In genomic region chr17:79019726-79020207, GRCm38 (mm10) we compare ENCODE assay signal across 8 mouse cellular contexts. TPM values are rescaled to one million over a fixed set of nuclear protein-coding genes. Genes with fewer than 3 reads are reported as not detected.
DNase-seq lines count a peak whose midpoint lies in the region; ATAC-seq and TF ChIP-seq lines count a peak whose summit lies in the region.

No protein-coding gene starts in this region.

- H3K4me2 ChIP-seq in heart, embryonic 16.5 days (ENCODE audit: low read depth, low read length): peak overlapping the region; percentile 78
- peak overlapping the region; percentile 92 for H3K4me2 ChIP-seq in liver, embryonic 13.5 days

- in situ Hi-C loops in ES-E14 (cut with MboI; ENCODE audit: low sequenced_read_pairs in 2 of 2, unreplicated experiment in 2 of 2): no loop called here

- intact Hi-C loops in heart, postnatal 14 days (cut with DNase I): loop anchor here (5.0 kb wide), 1 partner anchor 82 kb away; the partner anchor contains the start of genes Cebpz and Ndufaf7

- no peaks in the 10 kb centered on the region for H3K36me3 ChIP-seq in heart, embryonic 10.5 days
- H3K36me3 ChIP-seq in ES-E14 (ENCODE audit: control insufficient read depth, insufficient read depth, low read length, poor library complexity, severe bottlenecking): no peaks in the 10 kb centered on the region
- no peaks in the 10 kb centered on the region for H3K36me3 ChIP-seq in heart, embryonic 16.5 days (ENCODE audit: control insufficient read depth, insufficient read depth)
- no peaks in the 10 kb centered on the region for H3K36me3 ChIP-seq in liver, embryonic 13.5 days
- no peaks in the 10 kb centered on the region for H3K36me3 ChIP-seq in small intestine, adult 2 months (ENCODE audit: control insufficient read depth, insufficient read depth, low read length)

- DNase-seq in heart, embryonic 10.5 days (ENCODE audit: low spot score): no peak
- DNase-seq in heart, postnatal 14 days: no peak
- DNase-seq in ES-E14 (ENCODE audit: low read depth, low spot score): no peak
- DNase-seq in liver, embryonic 13.5 days: no peak
- DNase-seq in cerebellum, adult 11-12 months: no peak

- H3K27ac ChIP-seq in heart, embryonic 10.5 days: peak overlapping the region; percentile 97
- no peak overlapping the region for H3K27ac ChIP-seq in ES-E14 (ENCODE audit: insufficient read depth, low read depth, low read length, poor library complexity, severe bottlenecking)
- H3K27ac ChIP-seq in heart, embryonic 16.5 days (ENCODE audit: low read length): peak overlapping the region; percentile 86
- peak overlapping the region; percentile 68; the same call in 1 of the 2 replicates for H3K27ac ChIP-seq in liver, embryonic 13.5 days
- H3K27ac ChIP-seq in small intestine, adult 2 months (ENCODE audit: insufficient read depth, low read depth, low read length): peak overlapping the region; percentile 14; the same call in 1 of the 2 replicates

- no peak for TF ChIP-seq CTCF in small intestine, adult 2 months (IDR thresholded peaks at IDR 0.05; ENCODE audit: extremely low read depth, insufficient read length, insufficient replicate concordance, low read depth, low read length)

- H3K4me3 ChIP-seq in heart, embryonic 10.5 days: peak overlapping the region; percentile 94
- H3K4me3 ChIP-seq in ES-E14 (ENCODE audit: insufficient read depth in 1 of 2, low read depth in 1 of 2, low read length in 2 of 2, poor library complexity in 1 of 2, severe bottlenecking in 1 of 2): peak overlapping the region; percentile 92 to 96
- H3K4me3 ChIP-seq in heart, embryonic 16.5 days (ENCODE audit: low read length): peak overlapping the region; percentile 80
- H3K4me3 ChIP-seq in liver, embryonic 13.5 days (replicated peaks): peak overlapping the region; percentile 76
- peak overlapping the region; percentile 72 for H3K4me3 ChIP-seq in small intestine, adult 2 months (ENCODE audit: low read depth, low read length)

- TF ChIP-seq POLR2A in small intestine, adult 2 months (IDR thresholded peaks at IDR 0.05; ENCODE audit: low read depth, low read length): no peak

- no peaks in the 10 kb centered on the region for H3K9me3 ChIP-seq in heart, embryonic 10.5 days
- no peaks in the 10 kb centered on the region for H3K9me3 ChIP-seq in ES-E14 (ENCODE audit: control insufficient read depth, insufficient read depth, low read depth, low read length)
- H3K9me3 ChIP-seq in heart, embryonic 16.5 days (replicated peaks; ENCODE audit: control insufficient read depth, low read length): no peaks in the 10 kb centered on the region
- H3K9me3 ChIP-seq in liver, embryonic 13.5 days (replicated peaks): no peaks in the 10 kb centered on the region

- peaks cover 38% of the 10 kb centered on the region for H3K4me1 ChIP-seq in heart, embryonic 10.5 days
- H3K4me1 ChIP-seq in ES-E14 (ENCODE audit: control insufficient read depth in 2 of 2, insufficient read depth in 2 of 2, low read length in 2 of 2, poor library complexity in 1 of 2): no peaks in the 10 kb centered on the region
- peaks cover 28% of the 10 kb centered on the region for H3K4me1 ChIP-seq in heart, embryonic 16.5 days (ENCODE audit: control insufficient read depth, insufficient read depth, low read length)
- H3K4me1 ChIP-seq in liver, embryonic 13.5 days (replicated peaks): peaks cover 52% of the 10 kb centered on the region
- no peaks in the 10 kb centered on the region; the same call in 1 of the 2 replicates for H3K4me1 ChIP-seq in small intestine, adult 2 months (ENCODE audit: control insufficient read depth, insufficient read depth, insufficient read length, low read length)

- peak overlapping the region; percentile 95 for H3K9ac ChIP-seq in ES-E14 (ENCODE audit: insufficient read depth, low read depth, low read length, poor library complexity, severe bottlenecking)
- H3K9ac ChIP-seq in heart, embryonic 16.5 days (ENCODE audit: low read length): peak overlapping the region; percentile 90
- H3K9ac ChIP-seq in liver, embryonic 13.5 days: peak overlapping the region; percentile 83

- WGBS in heart, embryonic 10.5 days: under 1% methylated on average over 18 of the region's 18 CpGs
- under 1% methylated on average over 18 of the region's 18 CpGs for WGBS in heart, embryonic 16.5 days
- WGBS in liver, embryonic 13.5 days (ENCODE audit: insufficient replicate concordance): 1% methylated on average over 18 of the region's 18 CpGs
- 3% methylated on average over 18 of the region's 18 CpGs for WGBS in small intestine, adult 2 months

- no peaks in the 10 kb centered on the region for H3K27me3 ChIP-seq in heart, embryonic 10.5 days (ENCODE audit: insufficient read depth, poor library complexity, severe bottlenecking)
- no peaks in the 10 kb centered on the region for H3K27me3 ChIP-seq in heart, embryonic 16.5 days (ENCODE audit: control insufficient read depth, insufficient read depth, low read length)
- H3K27me3 ChIP-seq in liver, embryonic 13.5 days: peaks cover 15% of the 10 kb centered on the region
- peaks cover 7% of the 10 kb centered on the region; the same call in 1 of the 2 replicates for H3K27me3 ChIP-seq in small intestine, adult 2 months (ENCODE audit: control insufficient read depth, insufficient read depth, low read length)

- no peak for ATAC-seq in heart, embryonic 16.5 days (replicated peaks; ENCODE audit: extremely low read depth, insufficient read depth, low FRiP score)
- ATAC-seq in liver, embryonic 13.5 days (ENCODE audit: low read depth): no peak
- ATAC-seq in activated CD4-positive, CD25-positive, alpha-beta regulatory T cell, adult 4 months: no peak

TF ChIP-seq in ES-E14, 5 proteins besides CTCF, POLR2A, EP300 and RAD21:
- TF ChIP-seq HCFC1 (IDR thresholded peaks at IDR 0.05; ENCODE audit: borderline replicate concordance, insufficient read depth, low read length): no peak
- TF ChIP-seq CHD2 (IDR thresholded peaks at IDR 0.05; ENCODE audit: low read depth, low read length): no peak
- no peak for TF ChIP-seq ZNF384 (IDR thresholded peaks at IDR 0.05; ENCODE audit: low read depth, low read length)
- no peak for TF ChIP-seq ZC3H11A (IDR thresholded peaks at IDR 0.05; ENCODE audit: borderline replicate concordance, low read depth, low read length)
- TF ChIP-seq MAFK (IDR thresholded peaks at IDR 0.05; ENCODE audit: insufficient read depth, low read depth, low read length): no peak

RNA-seq across cellular contexts. Expression of gene Prkd3, which starts 0.8 kb away (rescaled TPM):
- polyA plus RNA-seq in heart, embryonic 10.5 days (2016; fragmentation: Nextera tagmentation; extraction: Ambion mirVana): 32.3 and 32.8 TPM in 2 replicates
- total RNA-seq in heart, postnatal 14 days (2021): 10 to 100 TPM; 22.9 to 23.8 TPM
- 23.0 and 25.7 TPM in 2 replicates for total RNA-seq in ES-E14 (2012; rRNA removed)
- polyA plus RNA-seq in heart, embryonic 16.5 days (2015; fragmentation: Nextera tagmentation; extraction: Ambion mirVana): 23.1 and 24.0 TPM in 2 replicates
- 7.4 and 9.7 TPM in 2 replicates for polyA plus RNA-seq in liver, embryonic 13.5 days (2015; fragmentation: Nextera tagmentation; extraction: Ambion mirVana)
- polyA plus RNA-seq in small intestine, adult 2 months (2012; rRNA removed): 1.5 and 1.6 TPM in 2 replicates
- polyA plus RNA-seq in activated CD4-positive, CD25-positive, alpha-beta regulatory T cell, adult 4 months (2017; shearing (Covaris generic)): 1 to 10 TPM; 5.7 to 8.2 TPM

RNA-seq across cellular contexts. Expression of gene Qpct, which starts 31.9 kb away (rescaled TPM):
- 13.3 and 25.5 TPM in 2 replicates for polyA plus RNA-seq in heart, embryonic 10.5 days (2016; fragmentation: Nextera tagmentation; extraction: Ambion mirVana)
- total RNA-seq in heart, postnatal 14 days (2021): 1 to 10 TPM; 8.9 to 9.3 TPM
- 2.2 and 3.0 TPM in 2 replicates for total RNA-seq in ES-E14 (2012; rRNA removed)
- polyA plus RNA-seq in heart, embryonic 16.5 days (2015; fragmentation: Nextera tagmentation; extraction: Ambion mirVana): 18.6 and 24.8 TPM in 2 replicates
- polyA plus RNA-seq in liver, embryonic 13.5 days (2015; fragmentation: Nextera tagmentation; extraction: Ambion mirVana): 15.9 and 18.8 TPM in 2 replicates
- polyA plus RNA-seq in small intestine, adult 2 months (2012; rRNA removed): 1.8 and 2.3 TPM in 2 replicates
- 1 to 10 TPM; 2.1 to 3.7 TPM for polyA plus RNA-seq in activated CD4-positive, CD25-positive, alpha-beta regulatory T cell, adult 4 months (2017; shearing (Covaris generic))
